Mouse (Mus musculus) liver, postnatal 0 days (tissue): Measurements from ENCODE around the gene Emc10. TPM values are rescaled to one million over a fixed set of nuclear protein-coding genes. Genes with fewer than 3 reads are reported as not detected.

Experiments used
- ATAC-seq: fragments of 200-750 bp; cut with Nextera tagmentation; 2 replicates; pipeline ENCODE4 v1.8.0; 2017; ENCODE audit warnings: mild to moderate bottlenecking, moderate library complexity
- DNase-seq: peaks from one replicate; pipeline ENCODE4 v3.0.0-alpha.2; 2016
- H3K27ac ChIP-seq: fragments of 300-500 bp; sonication (generic); 2 replicates; pipeline ENCODE4 v1.5.1; 2014; ENCODE audit warnings: antibody characterized with exemption, moderate library complexity, mild to moderate bottlenecking, low read depth
- H3K27me3 ChIP-seq: fragments of 300-500 bp; sonication (generic); 2 replicates; pipeline ENCODE4 v1.6.1; 2014; ENCODE audit warnings: low read length, control low read depth, mixed read lengths; ENCODE audit not compliant: insufficient read depth
- H3K36me3 ChIP-seq: fragments of 300-500 bp; sonication (generic); replicated peaks from 2 replicates; pipeline ENCODE4 v1.6.1; 2014; ENCODE audit warnings: mild to moderate bottlenecking, control low read depth, low read length, moderate library complexity, mixed read lengths; ENCODE audit not compliant: insufficient read depth
- H3K4me1 ChIP-seq: fragments of 300-500 bp; sonication (generic); 2 replicates; pipeline ENCODE4 v1.6.1; 2014; ENCODE audit warnings: antibody characterized with exemption, mild to moderate bottlenecking, control low read depth; ENCODE audit not compliant: insufficient read depth
- H3K4me2 ChIP-seq: fragments of 300-500 bp; sonication (generic); 2 replicates; pipeline ENCODE4 v1.6.1; 2014; ENCODE audit warnings: low read depth, mild to moderate bottlenecking, low read length, moderate library complexity, mixed read lengths
- H3K4me3 ChIP-seq: fragments of 300-500 bp; sonication (generic); 2 replicates; pipeline ENCODE4 v1.5.1; 2014; ENCODE audit warnings: low read depth, low read length
- H3K9ac ChIP-seq: fragments of 300-500 bp; sonication (generic); replicated peaks from 2 replicates; pipeline ENCODE4 v1.6.1; 2014; ENCODE audit warnings: mild to moderate bottlenecking, moderate library complexity
- H3K9me3 ChIP-seq: fragments of 300-500 bp; sonication (generic); 2 replicates; pipeline ENCODE4 v1.6.1; 2016; ENCODE audit warnings: mild to moderate bottlenecking, control low read depth, low read length, mixed read lengths
- CTCF ChIP-seq: sonication (generic); IDR thresholded peaks from 2 replicates; pipeline ENCODE4 v1.5.1; 2016; ENCODE audit warnings: antibody characterized with exemption, low read depth
- EP300 ChIP-seq: IDR thresholded peaks from 2 replicates; pipeline ENCODE4 v1.6.1; 2016; ENCODE audit warnings: antibody characterized with exemption, low read depth, mild to moderate bottlenecking
- WGBS: fragments of 180-500 bp; shearing (Covaris S2); extraction: QIAGEN DNeasy Blood & Tissue Kit; methylation state at CpG from one replicate; pipeline ENCODE4 v1.1.7; 2014; ENCODE audit not compliant: insufficient replicate concordance; 5-methylcytosine and 5-hydroxymethylcytosine counted together
- polyA plus RNA-seq: library from polyadenylated mRNA; unstranded; fragments of >200 nt; fragmentation: Nextera tagmentation; extraction: Ambion mirVana; gene quantifications from 2 replicates; pipeline ENCODE4 v1.2.1, GENCODE M21; 2015

Emc10 gene
- polyA plus RNA-seq, 1 experiment from 2014 or later = 32.4 TPM

GRCm38 (mm10) chr7:44521710-44522109 is 25.4 kb upstream of the Emc10 start:
- WGBS = 3% methylated on average over 20 of the region's 20 CpGs
- peaks cover 37% of the 10 kb centered on the region for H3K27me3 ChIP-seq
- H3K27ac ChIP-seq = no peak overlapping the region
- H3K36me3 ChIP-seq = no peaks in the 10 kb centered on the region
- no peak overlapping the region for H3K4me3 ChIP-seq
- TF ChIP-seq CTCF (peak; percentile 77), EP300 (no peak)
- no peak overlapping the region for H3K9ac ChIP-seq
- DNase-seq (peak; percentile 69), ATAC-seq (peak; percentile 29; the same call in 1 of the 2 replicates)
- 0 out of 2 replicates have a peak overlapping the region, but pooled peaks have one; percentile 18 for H3K4me2 ChIP-seq
- no peaks in the 10 kb centered on the region for H3K9me3 ChIP-seq
- 0 out of 2 replicates have a peak, but pooled peaks cover 5% of the 10 kb centered on the region for H3K4me1 ChIP-seq

DNA sequence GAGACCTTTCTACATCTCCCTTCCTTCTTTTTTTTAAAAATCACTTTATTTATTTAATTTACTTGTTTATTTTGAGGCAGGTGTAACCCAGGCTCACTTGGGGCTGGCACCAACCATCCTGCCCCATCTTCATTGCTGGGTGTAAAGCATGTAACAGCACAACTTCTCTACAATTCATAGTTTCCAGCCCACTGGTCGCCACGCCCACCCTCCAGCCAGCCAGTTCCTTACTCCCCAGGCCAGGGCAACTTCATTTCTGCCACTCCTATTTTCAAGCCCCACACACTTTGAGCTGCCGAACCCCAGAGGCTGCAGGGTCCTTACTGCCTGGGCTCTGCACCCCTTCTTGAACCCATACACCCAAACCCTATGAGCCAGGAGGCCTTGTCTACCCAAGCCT is 24.7 kb upstream of the Emc10 start:
- Histone ChIP-seq H3K4me2 (no peak overlapping the region), H3K4me3 (no peak overlapping the region), H3K27me3 (peaks cover 37% of the 10 kb centered on the region), H3K36me3 (no peaks in the 10 kb centered on the region), H3K4me1 (0 out of 2 replicates have a peak, but pooled peaks cover 5% of the 10 kb centered on the region), H3K9ac (no peak overlapping the region), H3K9me3 (no peaks in the 10 kb centered on the region), H3K27ac (no peak overlapping the region)
- no peak for DNase-seq
- TF ChIP-seq EP300 = no peak
- no peak for TF ChIP-seq CTCF
- WGBS = 57% methylated on average over 3 of the region's 3 CpGs
- ATAC-seq = no peak

DNA sequence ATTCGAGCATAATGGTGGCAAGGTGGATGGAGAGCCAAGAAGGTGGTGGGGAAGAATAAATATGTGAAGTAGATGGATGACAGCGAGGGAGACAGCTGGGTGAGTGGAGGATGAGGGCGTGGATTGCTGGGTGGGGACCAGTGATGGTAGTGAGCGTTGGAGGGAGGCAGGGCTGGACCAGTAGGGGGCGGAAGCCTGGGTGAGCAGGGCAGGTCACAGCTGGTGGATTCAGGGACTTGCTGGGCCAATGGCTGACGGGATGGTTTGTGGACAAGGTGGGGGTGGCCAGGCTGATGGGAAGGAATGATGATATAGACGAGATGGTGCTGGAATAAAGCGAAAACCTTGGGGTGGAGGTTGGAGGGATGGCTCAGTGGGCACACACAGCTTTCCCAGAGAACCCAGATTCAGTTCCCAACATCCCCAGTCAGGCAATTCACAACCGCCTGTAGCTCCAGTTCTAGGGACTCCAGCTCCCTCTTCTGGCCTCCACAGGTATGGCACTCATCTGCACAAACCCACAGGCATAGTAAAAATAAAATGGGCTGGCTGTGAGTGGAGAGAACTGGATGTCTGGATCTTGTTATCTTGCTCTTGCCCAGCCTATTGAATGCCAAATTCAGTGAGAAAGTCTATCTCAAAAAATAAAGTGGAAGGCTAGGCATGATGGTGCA is 23.0 kb upstream of the Emc10 start:
- no peak overlapping the region for H3K27ac ChIP-seq
- H3K9ac ChIP-seq = no peak overlapping the region
- peaks cover 28% of the 10 kb centered on the region for H3K27me3 ChIP-seq
- H3K4me2 ChIP-seq = no peak overlapping the region
- H3K4me3 ChIP-seq = no peak overlapping the region
- ATAC-seq (no peak), DNase-seq (no peak)
- WGBS = 61% methylated on average over 9 of the region's 9 CpGs
- no peak for TF ChIP-seq EP300
- TF ChIP-seq CTCF = peak; percentile 50
- H3K9me3 ChIP-seq = no peaks in the 10 kb centered on the region
- H3K36me3 ChIP-seq = no peaks in the 10 kb centered on the region
- 0 out of 2 replicates have a peak, but pooled peaks cover 5% of the 10 kb centered on the region for H3K4me1 ChIP-seq

- no peaks in the 10 kb centered on the region for H3K4me1 ChIP-seq
- ATAC-seq = no peak
- TF ChIP-seq CTCF (no peak), EP300 (no peak)
Measured at GRCm38 (mm10) chr7:44507491-44507890, 11.2 kb upstream of the Emc10 start.

GRCm38 (mm10) chr7:44501563-44502115 is 5.3 kb upstream of the Emc10 start:
- no peak for TF ChIP-seq EP300
- peak; percentile 83 for TF ChIP-seq CTCF
- no peak overlapping the region for H3K9ac ChIP-seq
- no peak overlapping the region for H3K27ac ChIP-seq
- peak; percentile 82 for DNase-seq
- H3K4me1 ChIP-seq = peaks cover 11% of the 10 kb centered on the region
- no peaks in the 10 kb centered on the region for H3K9me3 ChIP-seq
- WGBS = 27% methylated on average over 5 of the region's 5 CpGs
- H3K4me3 ChIP-seq = no peak overlapping the region
- ATAC-seq = no peak
- no peaks in the 10 kb centered on the region for H3K36me3 ChIP-seq
- H3K27me3 ChIP-seq = no peaks in the 10 kb centered on the region
- no peak overlapping the region for H3K4me2 ChIP-seq

More at GRCm38 (mm10) chr7:44507491-44507890, 11.2 kb upstream of the Emc10 start:
- H3K36me3 ChIP-seq = no peaks in the 10 kb centered on the region
- no peak overlapping the region for H3K9ac ChIP-seq
- 0 out of 2 replicates have a peak, but pooled peaks cover 14% of the 10 kb centered on the region for H3K27me3 ChIP-seq
- no peaks in the 10 kb centered on the region for H3K9me3 ChIP-seq
- no peak overlapping the region for H3K4me3 ChIP-seq
- no peak overlapping the region for H3K27ac ChIP-seq
- H3K4me2 ChIP-seq = no peak overlapping the region
- no peak for DNase-seq

GRCm38 (mm10) chr7:44500046-44500445 is 3.7 kb upstream of the Emc10 start:
- no peak overlapping the region for H3K27ac ChIP-seq
- no peaks in the 10 kb centered on the region for H3K9me3 ChIP-seq
- H3K4me1 ChIP-seq = peaks cover 21% of the 10 kb centered on the region
- ATAC-seq = no peak
- no peak for TF ChIP-seq EP300
- TF ChIP-seq CTCF = no peak
- peak; percentile 13 for DNase-seq
- H3K4me3 ChIP-seq = no peak overlapping the region
- 60% methylated on average over 20 of the region's 20 CpGs for WGBS
- H3K27me3 ChIP-seq = no peaks in the 10 kb centered on the region
- H3K36me3 ChIP-seq = no peaks in the 10 kb centered on the region
- no peak overlapping the region for H3K9ac ChIP-seq
- no peak overlapping the region for H3K4me2 ChIP-seq
